Mouse (Mus musculus) ES-Bruce4 (cell line): ENCODE measurements around the gene Zranb3. TPM values are rescaled to one million over a fixed set of nuclear protein-coding genes. Genes with fewer than 3 reads are reported as not detected.

Experiments
- H3K27ac ChIP-seq: 2 replicates; pipeline ENCODE4 v1.5.1; 2012; ENCODE audit warnings: low read length, inconsistent platforms; ENCODE audit not compliant: insufficient read depth
- H3K27me3 ChIP-seq: 2 replicates; pipeline ENCODE4 v1.6.1; 2012; ENCODE audit warnings: mild to moderate bottlenecking, low read length, inconsistent platforms; ENCODE audit not compliant: control insufficient read depth, poor library complexity, insufficient read depth, severe bottlenecking
- H3K36me3 ChIP-seq: 2 replicates; pipeline ENCODE4 v1.6.1; 2012; ENCODE audit warnings: inconsistent platforms, mild to moderate bottlenecking, low read length, moderate library complexity; ENCODE audit not compliant: control insufficient read depth, poor library complexity, insufficient read depth, severe bottlenecking
- H3K4me1 ChIP-seq: one replicate; pipeline ENCODE4 v1.8.1; 2011; ENCODE audit warnings: low read length; ENCODE audit not compliant: control insufficient read depth, insufficient read depth
- H3K4me3 ChIP-seq: 2 replicates; pipeline ENCODE4 v1.5.1; 2011; ENCODE audit warnings: low read depth, mild to moderate bottlenecking, low read length
- H3K9ac ChIP-seq: 2 replicates; pipeline ENCODE4 v1.6.1; 2012; ENCODE audit warnings: low read depth, mild to moderate bottlenecking, inconsistent platforms; ENCODE audit not compliant: poor library complexity, severe bottlenecking
- H3K9me3 ChIP-seq: replicated peaks from 2 replicates; pipeline ENCODE4 v1.6.1; 2012; ENCODE audit warnings: mild to moderate bottlenecking, low read length, inconsistent platforms; ENCODE audit not compliant: control insufficient read depth, poor library complexity, insufficient read depth, severe bottlenecking
- CTCF ChIP-seq: IDR thresholded peaks from one replicate; pipeline ENCODE4 v1.8.1; 2011; ENCODE audit warnings: low read depth, low read length
- EP300 ChIP-seq: IDR thresholded peaks from 2 replicates; pipeline ENCODE4 v1.6.1; 2011; ENCODE audit warnings: low read depth, low read length; ENCODE audit not compliant: insufficient read depth
- POLR2A ChIP-seq: IDR thresholded peaks from one replicate; pipeline ENCODE4 v1.8.1; 2011; ENCODE audit warnings: low read length; ENCODE audit not compliant: insufficient read depth
- polyA plus RNA-seq: library from polyadenylated mRNA; stranded (reverse); fragments of >200 nt; gene quantifications from 2 replicates; pipeline ENCODE4 v1.2.4, GENCODE M21; 2011; ENCODE audit warnings: low read depth; ENCODE audit not compliant: missing spikeins, insufficient read depth, insufficient read length

The Zranb3 gene
- polyA plus RNA-seq, 1 experiment: 55.7 TPM

DNA sequence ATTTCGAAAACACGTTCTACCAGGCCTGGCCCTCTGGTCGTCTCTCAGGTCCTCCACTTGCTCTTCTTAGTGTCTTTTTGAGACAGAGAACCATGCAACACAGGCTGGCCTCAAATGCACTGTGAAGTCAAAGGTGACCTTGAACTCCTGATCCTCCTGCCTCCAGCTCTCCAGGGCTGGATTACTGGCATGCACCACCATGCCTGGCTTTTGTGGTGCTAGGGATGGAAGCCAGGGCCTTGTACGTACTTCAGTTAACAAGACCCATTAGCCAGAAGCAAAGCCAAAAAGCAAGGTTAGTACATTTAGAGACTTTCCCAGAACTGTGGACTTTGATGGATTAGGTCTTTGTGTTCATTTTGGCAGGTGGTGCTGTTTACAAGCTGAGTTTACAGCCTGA is 150.6 kb downstream of the Zranb3 start:
- Histone ChIP-seq H3K4me3 (no peak overlapping the region), H3K27ac (no peak overlapping the region), H3K36me3 (no peaks in the 10 kb centered on the region; the same call in 1 of the 2 replicates), H3K9ac (no peak overlapping the region), H3K9me3 (no peaks in the 10 kb centered on the region), H3K4me1 (no peaks in the 10 kb centered on the region), H3K27me3 (no peaks in the 10 kb centered on the region)
- TF ChIP-seq EP300: no peak
- no peak for TF ChIP-seq POLR2A
- TF ChIP-seq CTCF: no peak

DNA sequence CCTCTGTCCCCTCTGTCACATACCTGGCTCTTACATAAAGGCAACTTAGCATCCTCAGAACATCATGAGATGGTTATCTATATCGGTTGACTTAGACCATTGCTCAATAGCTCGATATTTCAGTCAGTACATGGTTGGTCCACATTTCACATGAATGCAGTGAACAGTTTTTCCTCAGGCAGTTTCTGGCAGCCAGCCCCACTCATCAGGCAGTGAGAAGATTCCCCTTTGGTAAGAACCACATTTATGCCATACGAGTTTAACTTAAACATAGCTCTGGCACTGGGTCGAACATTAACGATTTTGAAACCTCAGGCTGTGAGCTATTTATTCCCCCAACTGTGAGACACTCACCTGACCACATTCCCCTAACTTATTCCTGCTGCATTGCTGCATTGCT is 154.1 kb downstream of the Zranb3 start:
- Histone ChIP-seq H3K4me1 (no peaks in the 10 kb centered on the region), H3K27me3 (no peaks in the 10 kb centered on the region), H3K9me3 (no peaks in the 10 kb centered on the region), H3K4me3 (no peak overlapping the region), H3K27ac (no peak overlapping the region), H3K9ac (no peak overlapping the region), H3K36me3 (no peaks in the 10 kb centered on the region)
- no peak for TF ChIP-seq CTCF
- no peak for TF ChIP-seq POLR2A
- no peak for TF ChIP-seq EP300

DNA sequence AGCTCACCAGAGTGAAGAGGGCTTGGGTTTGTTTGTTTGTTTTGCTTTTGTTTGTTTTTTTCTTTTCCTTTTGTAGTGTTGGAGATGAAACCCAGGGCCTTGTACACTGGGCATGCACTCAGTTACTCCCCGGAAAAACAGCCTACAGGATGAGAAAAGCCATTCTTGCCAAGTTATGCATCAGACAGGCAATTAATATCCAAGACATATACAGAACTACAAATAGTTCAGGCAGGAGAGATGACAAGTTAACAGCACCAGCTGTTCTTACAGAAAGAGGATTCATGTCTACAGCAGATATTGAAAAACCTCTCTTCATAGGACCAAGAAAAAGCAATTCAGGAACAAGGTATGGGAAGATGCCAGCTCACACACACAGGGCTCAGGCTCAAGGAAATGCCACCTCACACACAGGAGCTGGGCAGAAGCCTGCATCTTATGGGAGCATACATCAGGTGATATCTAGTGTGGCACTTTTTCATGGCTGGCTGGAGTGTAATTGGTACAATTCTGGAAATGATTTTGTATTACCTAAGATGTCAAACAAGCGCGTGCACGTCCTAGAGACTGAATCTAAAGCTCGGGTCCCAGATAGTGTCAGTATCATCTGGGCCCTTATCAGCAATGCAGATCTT is 156.1 kb downstream of the Zranb3 start:
- no peaks in the 10 kb centered on the region for H3K9me3 ChIP-seq
- no peak overlapping the region for H3K27ac ChIP-seq
- TF ChIP-seq POLR2A: no peak
- TF ChIP-seq EP300: no peak
- no peak for TF ChIP-seq CTCF
- H3K9ac ChIP-seq: no peak overlapping the region
- no peaks in the 10 kb centered on the region for H3K36me3 ChIP-seq
- no peaks in the 10 kb centered on the region for H3K27me3 ChIP-seq
- no peak overlapping the region for H3K4me3 ChIP-seq
- no peaks in the 10 kb centered on the region for H3K4me1 ChIP-seq

DNA sequence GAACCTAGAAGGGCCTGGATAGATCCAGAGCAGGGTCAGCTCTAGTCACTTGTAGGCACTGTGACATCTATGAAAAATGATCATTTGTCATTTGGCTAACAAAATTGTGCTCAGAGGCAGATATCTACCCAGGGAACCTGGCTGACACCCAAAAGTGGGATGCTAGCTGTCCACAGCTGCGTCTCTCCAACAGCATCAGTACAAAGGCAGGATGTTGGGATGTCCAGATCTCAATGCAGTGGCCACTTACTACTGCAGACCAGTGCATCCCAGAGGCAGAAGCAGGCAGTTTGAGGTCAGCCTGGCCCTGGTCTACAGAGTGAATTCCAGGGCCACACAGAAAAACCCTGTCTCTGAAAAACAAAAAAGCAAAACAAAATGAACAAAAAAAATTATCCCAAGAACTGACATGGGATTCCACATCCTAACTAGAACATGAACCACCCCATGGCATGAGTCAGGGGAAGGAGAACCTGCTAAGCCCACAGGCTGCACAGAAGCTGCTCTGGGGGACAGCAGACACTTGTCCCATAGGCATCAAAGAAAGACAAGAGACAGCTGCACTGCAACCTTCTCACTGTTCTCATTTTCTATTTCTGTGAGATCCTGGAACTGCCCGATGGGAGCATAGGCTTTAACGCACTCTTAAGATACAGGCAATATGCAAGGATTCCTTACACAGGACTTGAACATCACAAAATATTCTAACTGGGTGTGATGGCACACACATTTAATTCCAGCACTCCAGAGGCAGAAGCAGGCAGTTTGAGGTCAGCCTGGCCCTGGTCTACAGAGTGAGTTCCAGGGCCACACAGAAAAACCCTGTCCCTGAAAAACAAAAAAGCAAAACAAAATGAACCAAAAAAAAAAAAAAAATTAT is 156.9 kb downstream of the Zranb3 start:
- no peak for TF ChIP-seq CTCF
- no peak for TF ChIP-seq POLR2A
- no peak for TF ChIP-seq EP300
- H3K9me3 ChIP-seq: no peaks in the 10 kb centered on the region
- H3K27me3 ChIP-seq: no peaks in the 10 kb centered on the region
- H3K4me3 ChIP-seq: no peak overlapping the region
- no peaks in the 10 kb centered on the region for H3K36me3 ChIP-seq
- H3K9ac ChIP-seq: no peak overlapping the region
- H3K27ac ChIP-seq: no peak overlapping the region
- H3K4me1 ChIP-seq: no peaks in the 10 kb centered on the region

DNA sequence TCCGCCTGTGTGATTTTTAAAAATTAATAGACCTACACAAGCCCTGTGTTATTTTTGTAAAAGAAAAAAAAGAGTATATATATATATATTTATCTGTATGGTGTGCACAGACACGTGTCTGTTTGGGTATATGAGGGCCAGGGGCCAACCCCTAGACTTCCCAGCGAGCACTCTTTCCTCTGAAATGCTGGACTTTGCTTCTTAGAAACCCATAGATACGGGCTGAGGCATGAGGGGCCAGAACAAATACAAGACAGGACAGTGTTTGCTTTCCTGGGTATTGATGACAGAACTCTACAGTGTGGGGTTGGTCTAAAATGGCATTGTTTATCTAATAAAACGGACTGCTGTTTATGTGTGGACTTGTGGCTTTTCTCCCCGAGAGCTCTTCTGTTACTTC is 159.3 kb downstream of the Zranb3 start:
- H3K4me3 ChIP-seq: no peak overlapping the region
- H3K4me1 ChIP-seq: no peaks in the 10 kb centered on the region
- no peak for TF ChIP-seq CTCF
- no peak for TF ChIP-seq EP300
- no peak for TF ChIP-seq POLR2A
- no peaks in the 10 kb centered on the region for H3K27me3 ChIP-seq
- no peaks in the 10 kb centered on the region for H3K9me3 ChIP-seq
- no peak overlapping the region for H3K9ac ChIP-seq
- peaks cover 3% of the 10 kb centered on the region; the same call in 1 of the 2 replicates for H3K36me3 ChIP-seq
- H3K27ac ChIP-seq: no peak overlapping the region

DNA sequence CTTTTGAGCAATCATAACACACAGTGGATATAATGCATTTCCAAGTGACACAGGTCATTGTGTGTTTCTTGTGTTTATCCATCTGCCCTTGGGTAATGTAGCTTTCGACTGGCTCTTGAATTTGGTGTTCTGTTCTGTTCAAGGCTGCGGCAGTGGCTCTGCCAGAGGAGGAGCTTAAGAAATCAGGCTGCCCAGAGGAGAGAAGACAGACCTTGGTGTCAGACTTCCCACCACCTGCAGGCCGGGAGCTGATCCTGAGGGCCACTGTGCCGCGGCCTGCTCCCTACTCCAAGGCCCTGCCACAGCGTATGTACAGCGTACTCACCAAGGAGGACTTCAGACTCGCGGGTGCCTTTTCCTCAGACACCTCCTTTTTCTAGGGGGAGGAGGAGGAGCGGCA is 160.6 kb downstream of the Zranb3 start:
- no peaks in the 10 kb centered on the region for H3K9me3 ChIP-seq

More for the DNA sequence above, 160.6 kb downstream of the Zranb3 start:
- H3K27me3 ChIP-seq: no peaks in the 10 kb centered on the region
- H3K4me1 ChIP-seq: no peaks in the 10 kb centered on the region
- H3K9ac ChIP-seq: no peak overlapping the region
- no peak overlapping the region for H3K4me3 ChIP-seq
- H3K36me3 ChIP-seq: peaks cover 10% of the 10 kb centered on the region; the same call in 1 of the 2 replicates
- TF ChIP-seq EP300: no peak
- TF ChIP-seq POLR2A: no peak
- no peak for TF ChIP-seq CTCF
- H3K27ac ChIP-seq: no peak overlapping the region
